Mouse (Mus musculus) hindbrain, embryonic 15.5 days (tissue): ENCODE data around the gene Nt5dc3. TPM values are rescaled to one million over a fixed set of nuclear protein-coding genes. Genes with fewer than 3 reads are reported as not detected.

ENCODE experiments used
- ATAC-seq: fragments of 200-750 bp; cut with Nextera tagmentation; 2 replicates; pipeline ENCODE4 v1.8.0; 2017; ENCODE audit warnings: low read depth, moderate number of reproducible peaks, moderate TSS enrichment; ENCODE audit not compliant: low FRiP score
- H3K27ac ChIP-seq: fragments of 300-500 bp; sonication (generic); replicated peaks from 2 replicates; pipeline ENCODE4 v1.5.1; 2015; ENCODE audit warnings: mild to moderate bottlenecking, inconsistent platforms
- H3K27me3 ChIP-seq: fragments of 300-500 bp; sonication (generic); 2 replicates; pipeline ENCODE4 v1.6.1; 2015; ENCODE audit warnings: control low read depth, inconsistent platforms
- H3K36me3 ChIP-seq: fragments of 300-500 bp; sonication (generic); 2 replicates; pipeline ENCODE4 v1.6.1; 2015; ENCODE audit warnings: control low read depth, inconsistent platforms
- H3K4me1 ChIP-seq: fragments of 300-500 bp; sonication (generic); replicated peaks from 2 replicates; pipeline ENCODE4 v1.6.1; 2015; ENCODE audit warnings: control low read depth, inconsistent platforms
- H3K4me2 ChIP-seq: fragments of 300-500 bp; sonication (generic); 2 replicates; pipeline ENCODE4 v1.6.1; 2015; ENCODE audit warnings: moderate library complexity, mild to moderate bottlenecking, inconsistent platforms
- H3K4me3 ChIP-seq: fragments of 300-500 bp; sonication (generic); 2 replicates; pipeline ENCODE4 v1.5.1; 2015; ENCODE audit warnings: mild to moderate bottlenecking, inconsistent platforms
- H3K9ac ChIP-seq: fragments of 300-500 bp; sonication (generic); 2 replicates; pipeline ENCODE4 v1.6.1; 2015; ENCODE audit warnings: inconsistent platforms
- H3K9me3 ChIP-seq: fragments of 300-500 bp; sonication (generic); 2 replicates; pipeline ENCODE4 v1.6.1; 2016; ENCODE audit warnings: control low read depth, inconsistent platforms
- WGBS: fragments of 180-500 bp; shearing (Covaris S2); methylation state at CpG from one replicate; pipeline ENCODE4 v1.1.7; 2015; 5-methylcytosine and 5-hydroxymethylcytosine counted together
- polyA plus RNA-seq: library from polyadenylated mRNA; unstranded; fragments of >200 nt; fragmentation: Nextera tagmentation; extraction: Ambion mirVana; gene quantifications from 2 replicates; pipeline ENCODE4 v1.2.1, GENCODE M21; 2015

Gene Nt5dc3
- polyA plus RNA-seq, 1 experiment from 2014 or later: 10.8 TPM

DNA sequence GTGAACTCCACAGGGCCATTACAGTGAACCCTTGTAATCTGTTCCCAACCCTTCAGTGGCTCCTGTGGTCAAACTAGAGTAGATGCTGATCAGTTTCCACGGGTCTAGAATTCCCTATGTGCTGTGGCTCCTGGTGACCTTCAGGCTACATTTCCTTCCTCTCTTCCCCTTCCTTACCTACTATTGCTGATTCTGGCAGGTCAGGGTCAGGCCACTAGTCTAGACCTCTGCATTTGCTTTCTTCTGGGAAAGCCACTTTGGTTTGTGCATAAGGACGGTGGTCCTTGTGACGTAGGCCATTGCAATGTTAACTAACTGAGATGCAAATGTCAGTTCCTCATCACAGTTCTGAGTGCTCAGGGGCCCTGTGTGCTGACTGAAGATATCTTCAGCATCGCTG, 81.6 kb downstream of the Nt5dc3 start:
- Histone ChIP-seq H3K27me3 (no peaks in the 10 kb centered on the region), H3K4me3 (no peak overlapping the region), H3K27ac (no peak overlapping the region), H3K4me2 (no peak overlapping the region), H3K36me3 (no peaks in the 10 kb centered on the region), H3K4me1 (no peaks in the 10 kb centered on the region), H3K9ac (no peak overlapping the region), H3K9me3 (no peaks in the 10 kb centered on the region)
- WGBS: 81% methylated on average over 4 of the region's 4 CpGs
- ATAC-seq: no peak

GRCm38 (mm10) chr10:86862496-86862895, 83.7 kb downstream of the Nt5dc3 start:
- WGBS: 91% methylated on average over 6 of the region's 6 CpGs

DNA sequence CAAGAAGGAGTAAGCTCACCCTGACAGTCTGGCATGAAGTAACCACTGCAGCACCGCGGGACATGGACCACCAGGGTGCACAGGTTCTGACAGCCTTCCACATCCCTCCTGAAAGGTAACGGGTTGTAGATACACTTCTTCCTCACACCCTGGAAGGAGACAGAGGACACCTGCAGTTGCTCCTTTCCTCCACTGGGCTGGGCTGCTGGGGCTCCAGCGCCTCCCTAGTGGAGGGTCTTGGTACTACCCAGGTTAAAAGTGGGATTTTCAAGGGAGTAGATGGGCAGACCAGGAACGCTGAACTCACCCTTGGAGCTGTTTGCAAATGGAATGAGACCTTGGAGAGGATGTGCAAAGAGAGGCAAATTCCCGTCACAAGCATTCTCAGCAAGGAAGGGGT, 84.6 kb downstream of the Nt5dc3 start:
- no peaks in the 10 kb centered on the region for H3K27me3 ChIP-seq
- H3K4me2 ChIP-seq: no peak overlapping the region
- no peak overlapping the region for H3K9ac ChIP-seq
- H3K9me3 ChIP-seq: no peaks in the 10 kb centered on the region
- 94% methylated on average over 6 of the region's 6 CpGs for WGBS
- no peak overlapping the region for H3K4me3 ChIP-seq
- no peaks in the 10 kb centered on the region for H3K36me3 ChIP-seq
- no peaks in the 10 kb centered on the region for H3K4me1 ChIP-seq
- no peak for ATAC-seq
- H3K27ac ChIP-seq: no peak overlapping the region

More at GRCm38 (mm10) chr10:86862496-86862895, 83.7 kb downstream of the Nt5dc3 start:
- no peak overlapping the region for H3K27ac ChIP-seq
- no peak overlapping the region for H3K9ac ChIP-seq
- no peaks in the 10 kb centered on the region for H3K36me3 ChIP-seq
- no peaks in the 10 kb centered on the region for H3K4me1 ChIP-seq
- H3K4me2 ChIP-seq: no peak overlapping the region
- no peak overlapping the region for H3K4me3 ChIP-seq
- ATAC-seq: no peak
- no peaks in the 10 kb centered on the region for H3K9me3 ChIP-seq
- H3K27me3 ChIP-seq: no peaks in the 10 kb centered on the region

DNA sequence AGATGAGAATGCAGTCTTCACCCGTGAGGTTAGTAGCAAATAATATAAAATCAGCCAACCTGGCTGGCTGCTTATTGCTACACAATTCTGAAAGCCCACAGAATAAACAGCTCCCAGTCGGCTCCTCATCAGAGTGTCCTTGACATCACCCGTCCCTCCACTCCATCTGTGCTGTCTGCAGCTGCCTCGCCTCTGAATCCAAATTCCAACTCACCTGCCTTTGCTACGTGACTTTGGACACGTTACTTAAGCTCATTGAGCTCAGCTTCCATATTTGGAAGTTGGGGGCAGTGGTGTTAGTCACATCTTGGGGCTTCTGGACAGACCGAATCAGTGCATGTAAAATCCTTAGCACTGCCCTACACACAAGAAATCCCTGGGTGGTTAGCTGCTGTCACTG, 93.3 kb downstream of the Nt5dc3 start:
- 87% methylated on average over 7 of the region's 7 CpGs for WGBS
- no peaks in the 10 kb centered on the region for H3K4me1 ChIP-seq
- no peak for ATAC-seq
- no peaks in the 10 kb centered on the region for H3K36me3 ChIP-seq
- no peak overlapping the region for H3K27ac ChIP-seq
- H3K27me3 ChIP-seq: no peaks in the 10 kb centered on the region
- no peaks in the 10 kb centered on the region for H3K9me3 ChIP-seq
- no peak overlapping the region for H3K4me2 ChIP-seq
- H3K9ac ChIP-seq: no peak overlapping the region
- H3K4me3 ChIP-seq: no peak overlapping the region

GRCm38 (mm10) chr10:86872591-86872990, 93.8 kb downstream of the Nt5dc3 start:
- Histone ChIP-seq H3K4me3 (no peak overlapping the region), H3K9ac (no peak overlapping the region), H3K36me3 (no peaks in the 10 kb centered on the region), H3K9me3 (no peaks in the 10 kb centered on the region), H3K4me1 (no peaks in the 10 kb centered on the region), H3K27ac (no peak overlapping the region), H3K27me3 (no peaks in the 10 kb centered on the region), H3K4me2 (no peak overlapping the region)
- no peak for ATAC-seq
- 75% methylated on average over 5 of the region's 5 CpGs for WGBS

DNA sequence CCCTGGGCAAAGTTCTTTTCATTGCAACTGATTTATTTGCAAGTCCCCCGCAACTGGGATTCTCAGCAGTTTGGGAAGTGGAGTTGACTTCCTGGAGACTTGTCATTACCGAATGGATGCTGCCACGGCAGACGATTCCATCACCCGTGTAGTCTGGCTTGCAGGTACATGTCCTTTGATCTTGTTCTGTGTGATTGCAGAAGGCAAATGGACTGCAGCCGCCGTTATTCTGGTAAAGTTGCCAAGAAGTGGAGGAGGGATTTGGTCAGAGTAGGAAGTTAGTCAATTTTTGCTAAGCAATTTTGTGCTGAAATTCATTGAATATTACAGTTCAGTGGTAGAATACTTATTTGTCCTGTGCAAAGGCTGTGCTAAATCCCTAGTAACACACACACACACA, 99.9 kb downstream of the Nt5dc3 start:
- H3K9me3 ChIP-seq: no peaks in the 10 kb centered on the region
- no peaks in the 10 kb centered on the region for H3K27me3 ChIP-seq
- no peak for ATAC-seq
- H3K9ac ChIP-seq: no peak overlapping the region
- 87% methylated on average over 7 of the region's 7 CpGs for WGBS
- no peak overlapping the region for H3K27ac ChIP-seq
- no peaks in the 10 kb centered on the region for H3K36me3 ChIP-seq
- no peak overlapping the region for H3K4me2 ChIP-seq
- no peak overlapping the region for H3K4me3 ChIP-seq
- H3K4me1 ChIP-seq: no peaks in the 10 kb centered on the region

DNA sequence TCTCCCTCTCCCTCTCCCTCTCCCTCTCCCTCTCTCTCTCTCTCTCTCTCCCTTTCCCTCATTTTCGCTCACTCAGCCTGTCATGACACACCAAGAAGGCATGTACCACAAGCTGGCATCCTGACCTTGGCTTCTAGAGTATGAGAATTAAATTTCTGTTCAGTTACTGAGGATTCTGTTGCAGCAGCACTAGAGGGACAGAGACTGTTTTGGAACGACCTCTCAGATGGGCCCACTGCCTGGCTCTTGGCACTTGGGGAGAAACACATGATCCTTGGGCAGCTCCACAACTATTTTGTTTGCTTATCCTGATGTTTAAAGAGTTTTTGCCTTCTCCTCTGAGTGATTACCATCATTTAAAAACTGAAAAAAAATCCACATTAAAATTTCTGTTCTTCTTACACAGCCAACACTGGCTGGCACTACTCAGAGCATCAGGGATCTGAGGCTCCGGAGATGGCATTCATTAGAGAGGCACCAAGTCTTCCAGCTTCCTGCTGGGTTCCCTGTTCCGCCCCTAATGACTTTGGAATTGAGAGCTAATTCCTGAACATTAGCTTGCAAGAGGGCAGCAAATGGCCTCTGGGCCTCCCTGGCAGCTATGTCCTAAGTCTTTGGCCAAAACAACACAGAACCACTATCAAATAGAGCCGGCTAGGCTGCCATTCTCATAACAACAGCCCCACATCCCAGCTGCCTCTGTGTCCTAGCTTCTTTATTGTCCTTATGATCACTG, 101.4 kb downstream of the Nt5dc3 start:
- Histone ChIP-seq H3K27ac (no peak overlapping the region), H3K4me1 (no peaks in the 10 kb centered on the region), H3K36me3 (no peaks in the 10 kb centered on the region), H3K27me3 (no peaks in the 10 kb centered on the region), H3K9ac (no peak overlapping the region), H3K4me2 (no peak overlapping the region), H3K9me3 (no peaks in the 10 kb centered on the region), H3K4me3 (no peak overlapping the region)
- 50% methylated on average over 5 of the region's 5 CpGs for WGBS
- no peak for ATAC-seq

DNA sequence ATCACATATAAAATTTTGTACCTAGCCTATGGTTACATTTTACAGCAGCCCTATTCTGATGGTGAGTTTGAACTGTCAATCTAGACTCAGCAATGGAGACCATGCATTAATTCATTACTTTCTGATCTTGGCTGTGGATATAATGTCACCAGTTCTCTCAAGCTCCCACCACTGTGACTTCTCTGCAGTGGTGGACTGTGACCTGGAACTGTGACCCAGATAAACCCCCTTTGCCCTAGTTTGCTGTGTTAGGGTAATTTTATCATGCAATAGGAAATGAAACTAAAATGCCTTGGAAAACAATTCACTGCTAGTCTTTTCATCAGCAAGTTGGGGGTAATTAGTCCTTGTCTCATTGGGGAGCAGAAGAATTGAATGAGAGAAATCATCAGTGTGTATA, 102.6 kb downstream of the Nt5dc3 start:
- Histone ChIP-seq H3K27ac (no peak overlapping the region), H3K36me3 (no peaks in the 10 kb centered on the region), H3K4me1 (no peaks in the 10 kb centered on the region), H3K4me3 (no peak overlapping the region), H3K9me3 (no peaks in the 10 kb centered on the region), H3K9ac (no peak overlapping the region), H3K4me2 (no peak overlapping the region), H3K27me3 (no peaks in the 10 kb centered on the region)
- no peak for ATAC-seq

DNA sequence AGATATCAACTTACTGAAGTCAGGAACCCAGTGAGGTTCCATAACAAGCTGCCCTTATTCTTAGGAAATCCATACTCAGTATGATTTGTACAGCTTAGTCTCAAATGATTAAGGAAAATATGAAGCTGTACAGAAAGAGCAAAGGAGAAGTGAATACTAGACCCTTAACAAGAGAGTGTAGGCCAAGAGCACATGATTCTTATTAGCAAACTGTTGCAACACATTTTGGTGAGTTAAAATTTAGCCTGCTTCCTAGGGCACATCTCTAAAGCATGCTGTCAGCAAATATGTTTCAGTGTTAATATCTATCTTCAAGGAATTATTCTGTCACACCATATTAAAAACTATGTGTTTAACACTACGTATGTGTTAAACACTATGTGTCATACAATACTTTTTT, 107.6 kb downstream of the Nt5dc3 start:
- no peak overlapping the region for H3K27ac ChIP-seq
- H3K9me3 ChIP-seq: no peaks in the 10 kb centered on the region
- H3K4me1 ChIP-seq: no peaks in the 10 kb centered on the region
- H3K9ac ChIP-seq: no peak overlapping the region
- no peaks in the 10 kb centered on the region for H3K27me3 ChIP-seq
- ATAC-seq: no peak
- 94% methylated on average over 1 of the region's 1 CpGs for WGBS
- no peaks in the 10 kb centered on the region for H3K36me3 ChIP-seq
- H3K4me3 ChIP-seq: no peak overlapping the region
- no peak overlapping the region for H3K4me2 ChIP-seq

Other genes starting within 250 kb of the Nt5dc3 start
- 308 and 330 TPM in 2 replicates for gene Hsp90b1, start 73.5 kb upstream of the Nt5dc3 start, polyA plus RNA-seq
- 1.7 and 2.0 TPM in 2 replicates for gene Ttc41, start 73.2 kb upstream of the Nt5dc3 start, polyA plus RNA-seq
- not detected in 2 replicates for gene Gm49358, start 15.0 kb upstream of the Nt5dc3 start, polyA plus RNA-seq
- 0.17 and 0.46 TPM in 2 replicates for gene Stab2, start 229.0 kb downstream of the Nt5dc3 start, polyA plus RNA-seq